5 mouse cellular contexts compared by ENCODE assay signal in the genomic region with DNA sequence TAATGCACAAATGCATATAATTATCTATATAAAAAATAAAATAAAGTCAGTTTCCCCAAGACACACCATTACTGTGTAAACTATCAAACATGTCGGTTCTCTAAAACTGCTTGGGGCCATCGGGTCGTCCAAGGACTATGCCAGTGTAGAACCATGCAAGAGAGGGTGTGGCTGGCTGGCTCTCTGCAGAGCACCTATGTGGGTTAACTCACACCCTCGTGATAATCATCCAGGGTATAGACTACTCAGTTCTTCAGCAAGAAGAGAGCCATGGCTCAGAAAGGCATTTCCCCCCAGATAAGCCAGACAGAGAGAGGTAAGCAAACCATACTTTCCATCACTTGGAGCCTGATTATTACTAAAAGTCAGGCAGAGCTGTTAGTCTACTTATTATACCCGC.
"Had no signal": no experiment of that assay in that cellular context is flagged by ENCODE, and none has a peak within 500 bp of the region (broad histone marks: within the 10 kb centered on the region; RNA-seq: fewer than 3 reads in every experiment).

No protein-coding gene starts in this region.

- H3K4me2 ChIP-seq: limb, embryonic 12.5 days; neural tube, embryonic 12.5 days had no signal

- H3K27me3 ChIP-seq: limb, embryonic 12.5 days; neural tube, embryonic 12.5 days had no signal

- H3K36me3 ChIP-seq: neural tube, embryonic 12.5 days had no signal

- H3K9me3 ChIP-seq: limb, embryonic 12.5 days; neural tube, embryonic 12.5 days had no signal

- H3K4me3 ChIP-seq: limb, embryonic 12.5 days; myocyte; neural tube, embryonic 12.5 days had no signal

- H3K9ac ChIP-seq: limb, embryonic 12.5 days; liver, embryonic 14.5 days; neural tube, embryonic 12.5 days had no signal

- H3K27ac ChIP-seq: kidney, postnatal 0 days; limb, embryonic 12.5 days; liver, embryonic 14.5 days; neural tube, embryonic 12.5 days had no signal

- H3K4me1 ChIP-seq: limb, embryonic 12.5 days; neural tube, embryonic 12.5 days had no signal
